Mouse (Mus musculus): Measurements from ENCODE around the gene Cnn1. TPM values are rescaled to one million over a fixed set of nuclear protein-coding genes. Genes with fewer than 3 reads are reported as not detected.

Cnn1 gene
- polyA plus RNA-seq, 2 experiments: 0.09 to 0.17 TPM

DNA sequence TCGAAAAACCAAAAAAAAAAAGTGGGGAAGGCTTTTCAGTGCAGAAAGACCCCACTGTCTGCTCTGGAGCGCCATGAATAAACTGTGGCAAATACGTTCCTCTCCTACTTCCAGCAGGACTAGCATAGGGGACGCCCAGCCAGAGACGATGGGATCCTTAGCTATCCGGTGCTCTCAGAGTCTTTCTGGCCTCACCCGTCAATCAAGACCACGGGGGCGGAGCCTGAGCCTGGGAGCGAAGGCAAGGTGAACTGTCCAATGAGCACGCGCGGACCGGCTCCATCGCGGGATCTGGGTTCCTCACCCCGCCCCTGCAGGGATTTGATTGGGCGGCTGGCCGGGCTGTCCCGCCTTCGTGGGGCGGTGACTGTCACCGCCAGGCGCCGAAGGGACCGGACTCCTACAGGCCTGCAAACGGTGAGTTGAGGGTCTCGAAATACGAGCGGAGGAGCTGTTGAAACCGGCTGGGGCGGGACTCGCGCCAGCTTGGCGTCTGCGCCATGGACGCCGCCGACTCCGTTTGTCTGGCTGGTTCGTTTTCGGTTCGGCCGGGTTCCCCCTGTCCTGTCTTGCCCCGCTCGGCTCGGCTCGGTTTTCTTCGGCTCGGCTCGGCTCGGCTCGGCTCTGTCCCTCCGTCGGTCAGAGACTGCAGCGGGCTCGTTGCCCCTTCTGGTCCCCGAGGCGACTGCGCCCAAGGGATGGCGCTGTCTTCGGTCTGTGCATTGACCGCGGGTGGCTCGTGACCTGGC lies 57.7 kb downstream of the Cnn1 start, which contains the start of gene Pigyl:
Gene Pigyl (plus strand): TSS at position 350 of the 749 bp plus-strand sequence.
- DNase-seq (ENCODE audit: low read depth in 3 of 3, low spot score in 3 of 3) (peak; percentile 98 to 99 (median 99)), ATAC-seq (ENCODE audit: insufficient read depth) (peak; percentile 97)
- TF ChIP-seq EP300 (IDR thresholded peaks at IDR 0.05; ENCODE audit: low read depth): no peak
- TF ChIP-seq CTCF (IDR thresholded peaks at IDR 0.05; ENCODE audit: low read depth): peak; percentile 50
- Histone ChIP-seq H3K4me3 (ENCODE audit: insufficient read depth in 1 of 2, low read depth in 2 of 2, low read length in 2 of 2) (peak within 1 kb of the TSS; percentile 85 to 87), H3K4me1 (replicated peaks; ENCODE audit: control insufficient read depth in 2 of 2, insufficient read depth in 2 of 2, low read length in 1 of 2) (peaks cover 6 to 10% of the 10 kb centered on the region in 2 experiments), H3K9me3 (ENCODE audit: control insufficient read depth, low read length) (no peaks in the 10 kb centered on the region), H3K36me3 (replicated peaks; ENCODE audit: control insufficient read depth, insufficient read depth, low read depth) (no peaks in the 10 kb centered on the region), H3K4me2 (ENCODE audit: low read depth) (peak within 1 kb of the TSS; percentile 93), H3K9ac (replicated peaks) (peak within 1 kb of the TSS; percentile 88), H3K27me3 (ENCODE audit: control insufficient read depth, insufficient read depth, low read length) (no peaks in the 10 kb centered on the region; the same call in 1 of the 2 replicates), H3K27ac (no peak within 1 kb of the TSS)
- under 1% methylated on average over 65 of the region's 65 CpGs for WGBS (ENCODE audit: insufficient replicate concordance)

DNA sequence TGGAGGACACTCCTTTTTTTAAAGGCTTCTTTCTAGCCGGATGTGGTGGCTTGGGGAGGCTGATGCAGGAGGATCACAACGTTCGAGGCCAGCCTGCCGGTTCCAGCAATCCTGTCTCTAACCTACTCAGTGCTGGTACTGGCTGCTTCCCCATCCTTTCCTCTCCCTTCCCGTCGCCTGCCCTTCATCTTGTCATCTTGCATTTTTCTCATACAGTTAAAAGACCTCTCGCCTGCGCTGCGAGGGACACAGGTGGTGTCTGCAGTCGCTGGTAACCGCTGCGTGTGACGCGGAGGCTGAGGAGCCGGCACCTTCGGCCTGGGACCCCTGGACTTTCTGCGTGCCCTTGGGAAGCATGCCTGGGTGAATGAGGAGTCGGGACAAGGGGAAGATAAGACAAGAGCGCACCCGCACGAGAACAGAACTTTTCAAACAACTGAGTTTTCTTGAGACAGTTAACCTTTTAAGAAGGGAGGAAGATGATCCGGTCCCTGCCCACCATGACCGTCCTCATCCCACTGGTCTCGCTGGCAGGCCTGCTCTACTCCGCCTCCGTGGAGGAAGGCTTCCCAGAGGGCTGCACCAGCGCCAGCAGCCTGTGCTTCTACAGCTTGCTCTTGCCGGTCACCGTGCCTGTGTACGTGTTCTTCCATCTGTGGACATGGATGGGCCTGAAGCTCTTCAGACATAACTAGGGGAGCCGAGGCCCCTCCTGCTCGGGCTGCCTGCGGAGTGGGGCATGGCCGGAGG lies 58.7 kb downstream of the Cnn1 start:
- Histone ChIP-seq H3K9ac (replicated peaks) (peak overlapping the region; percentile 88), H3K27me3 (ENCODE audit: control insufficient read depth, insufficient read depth, low read length) (no peaks in the 10 kb centered on the region), H3K4me3 (ENCODE audit: insufficient read depth in 1 of 2, low read depth in 2 of 2, low read length in 2 of 2) (peak overlapping the region; percentile 85 to 87), H3K27ac (no peak overlapping the region), H3K36me3 (replicated peaks; ENCODE audit: control insufficient read depth, insufficient read depth, low read depth) (no peaks in the 10 kb centered on the region), H3K9me3 (ENCODE audit: control insufficient read depth, low read length) (no peaks in the 10 kb centered on the region), H3K4me1 (replicated peaks; ENCODE audit: control insufficient read depth in 2 of 2, insufficient read depth in 2 of 2, low read length in 1 of 2) (peaks cover 6 to 10% of the 10 kb centered on the region in 2 experiments), H3K4me2 (ENCODE audit: low read depth) (peak overlapping the region; percentile 93)
- DNase-seq (ENCODE audit: low read depth in 3 of 3, low spot score in 3 of 3) (no peak), ATAC-seq (ENCODE audit: insufficient read depth) (no peak)
- TF ChIP-seq CTCF (IDR thresholded peaks at IDR 0.05; ENCODE audit: low read depth) (no peak), EP300 (IDR thresholded peaks at IDR 0.05; ENCODE audit: low read depth) (no peak)
- WGBS (ENCODE audit: insufficient replicate concordance): 68% methylated on average over 34 of the region's 34 CpGs

Small RNA genes lying within 50 kb of the gene (microRNA-seq; reads per million reads assigned to microRNA genes)
- not detected for gene Mir7084

Other genes starting within 250 kb of the Cnn1 start
- 6.7 and 9.0 TPM in 2 replicates for gene Dock6, start 246.6 kb upstream of the Cnn1 start, polyA plus RNA-seq (2012; rRNA removed)
- 2.1 and 3.4 TPM in 2 replicates for gene Dock6, start 246.6 kb upstream of the Cnn1 start, polyA plus RNA-seq (2014; fragmentation: Nextera tagmentation; extraction: Ambion mirVana)
- gene Rab3d, start 181.0 kb upstream of the Cnn1 start, polyA plus RNA-seq (2012; rRNA removed): 6.7 and 10.3 TPM in 2 replicates
- 6.4 and 6.5 TPM in 2 replicates for gene Rab3d, start 181.0 kb upstream of the Cnn1 start, polyA plus RNA-seq (2014; fragmentation: Nextera tagmentation; extraction: Ambion mirVana)
- 1.2 and 1.4 TPM in 2 replicates for gene Ccdc159, start 171.7 kb upstream of the Cnn1 start, polyA plus RNA-seq (2012; rRNA removed)
- gene Ccdc159, start 171.7 kb upstream of the Cnn1 start, polyA plus RNA-seq (2014; fragmentation: Nextera tagmentation; extraction: Ambion mirVana): 0.52 and 0.58 TPM in 2 replicates
- 37.5 and 61.5 TPM in 2 replicates for gene Tmem205, start 171.7 kb upstream of the Cnn1 start, polyA plus RNA-seq (2012; rRNA removed)
- gene Tmem205, start 171.7 kb upstream of the Cnn1 start, polyA plus RNA-seq (2014; fragmentation: Nextera tagmentation; extraction: Ambion mirVana): 106 and 110 TPM in 2 replicates
- gene Plppr2, start 162.2 kb upstream of the Cnn1 start, polyA plus RNA-seq (2012; rRNA removed): 2.6 and 3.9 TPM in 2 replicates
- gene Plppr2, start 162.2 kb upstream of the Cnn1 start, polyA plus RNA-seq (2014; fragmentation: Nextera tagmentation; extraction: Ambion mirVana): 0.99 and 1.3 TPM in 2 replicates
- gene Swsap1, start 143.5 kb upstream of the Cnn1 start, polyA plus RNA-seq (2012; rRNA removed): 1.4 TPM in 2 replicates
- 3.5 and 3.6 TPM in 2 replicates for gene Swsap1, start 143.5 kb upstream of the Cnn1 start, polyA plus RNA-seq (2014; fragmentation: Nextera tagmentation; extraction: Ambion mirVana)
- gene Epor, start 135.7 kb upstream of the Cnn1 start, polyA plus RNA-seq (2012; rRNA removed): 146 and 180 TPM in 2 replicates
- 82.6 and 96.5 TPM in 2 replicates for gene Epor, start 135.7 kb upstream of the Cnn1 start, polyA plus RNA-seq (2014; fragmentation: Nextera tagmentation; extraction: Ambion mirVana)
- 0.19 and 0.24 TPM in 2 replicates for gene Rgl3, start 109.8 kb upstream of the Cnn1 start, polyA plus RNA-seq (2012; rRNA removed)
- 0.27 TPM in 1 of 2 replicates, not detected in the other for gene Rgl3, start 109.8 kb upstream of the Cnn1 start, polyA plus RNA-seq (2014; fragmentation: Nextera tagmentation; extraction: Ambion mirVana)
- 0.02 and 0.06 TPM in 2 replicates for gene Ccdc151, start 96.6 kb upstream of the Cnn1 start, polyA plus RNA-seq (2012; rRNA removed)
- not detected in 2 replicates for gene Ccdc151, start 96.6 kb upstream of the Cnn1 start, polyA plus RNA-seq (2014; fragmentation: Nextera tagmentation; extraction: Ambion mirVana)
- gene Prkcsh, start 96.4 kb upstream of the Cnn1 start, polyA plus RNA-seq (2012; rRNA removed): 31.5 and 45.1 TPM in 2 replicates
- gene Prkcsh, start 96.4 kb upstream of the Cnn1 start, polyA plus RNA-seq (2014; fragmentation: Nextera tagmentation; extraction: Ambion mirVana): 29.2 and 31.2 TPM in 2 replicates
- gene Elavl3, start 47.2 kb upstream of the Cnn1 start, polyA plus RNA-seq (2012; rRNA removed): 0.01 and 0.22 TPM in 2 replicates
- gene Elavl3, start 47.2 kb upstream of the Cnn1 start, polyA plus RNA-seq (2014; fragmentation: Nextera tagmentation; extraction: Ambion mirVana): not detected in 2 replicates
- not detected in 2 replicates for gene Gm49318, start 28.0 kb upstream of the Cnn1 start, polyA plus RNA-seq (2012; rRNA removed)
- gene Gm49318, start 28.0 kb upstream of the Cnn1 start, polyA plus RNA-seq (2014; fragmentation: Nextera tagmentation; extraction: Ambion mirVana): not detected in 2 replicates
- gene Zfp653, start 27.8 kb upstream of the Cnn1 start, polyA plus RNA-seq (2012; rRNA removed): 6.6 and 8.0 TPM in 2 replicates
- gene Zfp653, start 27.8 kb upstream of the Cnn1 start, polyA plus RNA-seq (2014; fragmentation: Nextera tagmentation; extraction: Ambion mirVana): 2.4 and 3.1 TPM in 2 replicates
- 14.6 and 14.7 TPM in 2 replicates for gene Ecsit, start 13.8 kb upstream of the Cnn1 start, polyA plus RNA-seq (2012; rRNA removed)
- 16.8 and 19.9 TPM in 2 replicates for gene Ecsit, start 13.8 kb upstream of the Cnn1 start, polyA plus RNA-seq (2014; fragmentation: Nextera tagmentation; extraction: Ambion mirVana)
- gene Elof1, start 18.0 kb downstream of the Cnn1 start, polyA plus RNA-seq (2012; rRNA removed): 59.5 and 72.5 TPM in 2 replicates
- 98.2 and 102 TPM in 2 replicates for gene Elof1, start 18.0 kb downstream of the Cnn1 start, polyA plus RNA-seq (2014; fragmentation: Nextera tagmentation; extraction: Ambion mirVana)
- gene Acp5, start 36.5 kb downstream of the Cnn1 start, polyA plus RNA-seq (2012; rRNA removed): 181 and 203 TPM in 2 replicates
- gene Acp5, start 36.5 kb downstream of the Cnn1 start, polyA plus RNA-seq (2014; fragmentation: Nextera tagmentation; extraction: Ambion mirVana): 195 and 196 TPM in 2 replicates
- gene Pigyl, start 57.6 kb downstream of the Cnn1 start, polyA plus RNA-seq (2012; rRNA removed): 17.5 and 26.4 TPM in 2 replicates
- 41.5 and 42.1 TPM in 2 replicates for gene Pigyl, start 57.6 kb downstream of the Cnn1 start, polyA plus RNA-seq (2014; fragmentation: Nextera tagmentation; extraction: Ambion mirVana)
- not detected in 2 replicates for gene Zfp872, start 88.9 kb downstream of the Cnn1 start, polyA plus RNA-seq (2012; rRNA removed)
- gene Zfp872, start 88.9 kb downstream of the Cnn1 start, polyA plus RNA-seq (2014; fragmentation: Nextera tagmentation; extraction: Ambion mirVana): not detected in 2 replicates
- gene Zfp809, start 126.5 kb downstream of the Cnn1 start, polyA plus RNA-seq (2012; rRNA removed): 2.8 and 4.7 TPM in 2 replicates
- gene Zfp809, start 126.5 kb downstream of the Cnn1 start, polyA plus RNA-seq (2014; fragmentation: Nextera tagmentation; extraction: Ambion mirVana): 6.0 and 6.5 TPM in 2 replicates
- gene Zfp599, start 160.7 kb downstream of the Cnn1 start, polyA plus RNA-seq (2012; rRNA removed): 0.35 and 0.63 TPM in 2 replicates
- gene Zfp599, start 160.7 kb downstream of the Cnn1 start, polyA plus RNA-seq (2014; fragmentation: Nextera tagmentation; extraction: Ambion mirVana): 1.5 and 1.9 TPM in 2 replicates
- gene Zfp810, start 208.4 kb downstream of the Cnn1 start, polyA plus RNA-seq (2012; rRNA removed): 1.5 and 2.2 TPM in 2 replicates
- gene Zfp810, start 208.4 kb downstream of the Cnn1 start, polyA plus RNA-seq (2014; fragmentation: Nextera tagmentation; extraction: Ambion mirVana): 1.9 and 2.0 TPM in 2 replicates